Mouse (Mus musculus): ENCODE results near the gene Acrv1.
"Not testable (repeated sequence)": the region's sequence is repeated elsewhere in the genome, so short reads cannot be mapped to it uniquely, and the experiment has no call there.

Gene Acrv1

GRCm38 (mm10) chr9:36692920-36693319 is at the start of gene Acrv1:
TSS of gene Acrv1 (plus strand) at chr9:36693220.
- DNase-seq, result no peak

GRCm38 (mm10) chr9:36643276-36643675 is 49.7 kb upstream of the Acrv1 start, which contains the start of gene A630095E13Rik:
TSS of gene A630095E13Rik (minus strand) at chr9:36643376.
- not testable (repeated sequence) for DNase-seq

- DNase-seq, result no peak
Measured at GRCm38 (mm10) chr9:36681424-36681823, 11.6 kb upstream of the Acrv1 start.

DNA sequence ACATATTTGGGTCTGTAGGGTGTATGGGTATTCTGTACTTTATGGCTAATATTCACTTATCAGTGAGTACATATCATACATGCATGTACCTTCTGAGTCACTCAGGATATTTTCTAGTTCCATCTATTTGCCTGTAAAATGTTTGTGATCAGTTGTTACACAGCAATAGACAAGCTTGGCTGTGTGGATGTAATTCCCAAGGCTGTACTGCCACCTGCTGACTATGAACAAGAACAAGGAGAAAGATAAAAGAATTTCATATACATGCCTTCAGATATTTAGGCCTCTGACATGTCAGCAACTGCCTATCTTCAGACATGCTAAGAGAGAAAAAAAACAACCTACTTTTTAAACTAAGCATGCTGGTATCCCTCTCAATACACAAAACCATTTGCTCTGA is 5.7 kb upstream of the Acrv1 start:
- DNase-seq, result no peak

- no peak for DNase-seq
Measured at GRCm38 (mm10) chr9:36694276-36694675, 1.3 kb downstream of the Acrv1 start.

DNA sequence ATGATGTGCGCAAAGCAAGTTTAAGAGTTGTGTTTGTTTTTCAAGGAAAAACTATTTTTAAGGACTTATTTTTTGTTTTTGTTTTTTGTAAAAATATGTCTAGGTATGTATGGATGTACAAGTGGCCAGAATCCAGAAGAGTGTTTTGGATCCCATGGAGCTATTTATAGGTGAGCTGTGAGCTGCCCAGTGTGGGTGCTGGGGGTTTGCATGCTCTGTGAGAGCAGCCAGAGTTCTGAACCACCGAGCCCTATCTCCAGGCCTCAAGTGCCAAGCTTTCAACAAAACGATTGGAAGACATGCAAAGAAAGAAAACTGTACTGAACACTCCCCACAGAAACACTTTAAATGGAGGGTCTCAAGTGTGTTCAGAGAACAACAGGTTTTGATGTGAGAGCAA is 12.9 kb downstream of the Acrv1 start:
- no peak for DNase-seq

DNA sequence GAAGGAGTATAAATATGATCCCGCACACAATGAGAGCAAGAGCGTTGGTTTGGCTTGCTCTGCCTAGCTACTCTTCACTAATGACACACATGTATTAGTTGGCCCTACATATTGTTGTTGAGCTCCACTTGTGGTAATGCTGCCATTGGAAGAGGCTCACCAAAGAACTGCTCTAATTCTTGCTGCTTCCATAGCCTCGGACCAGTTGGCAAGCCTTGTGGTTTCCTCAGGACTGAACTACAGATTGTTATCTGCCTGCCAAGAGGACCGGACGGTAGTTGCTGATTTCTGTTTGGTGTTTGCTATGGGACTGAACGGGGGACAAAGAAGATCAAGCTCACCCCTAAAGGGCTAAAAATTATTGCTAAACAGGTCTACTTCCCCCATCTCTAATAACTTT is 14.3 kb downstream of the Acrv1 start:
- DNase-seq, result no peak

DNA sequence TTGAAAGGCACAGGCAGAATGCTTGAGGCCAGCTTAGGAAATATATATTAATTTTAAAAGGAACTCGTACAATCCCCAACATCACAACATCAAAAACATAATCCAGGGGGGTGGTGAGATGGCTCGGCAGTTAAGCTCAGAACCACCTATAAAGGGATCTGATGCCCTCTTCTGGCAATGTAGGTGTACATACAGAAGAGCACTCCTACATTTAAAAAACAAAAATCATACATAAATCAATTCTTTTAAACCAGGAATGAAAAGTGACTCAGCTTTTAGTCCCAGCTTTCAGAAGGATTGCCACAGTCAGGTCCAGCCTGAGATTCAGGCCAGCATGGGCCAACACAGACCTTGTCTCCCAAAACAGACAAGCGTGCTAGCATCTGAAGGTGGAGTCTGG is 23.6 kb downstream of the Acrv1 start:
- no peak for DNase-seq

DNA sequence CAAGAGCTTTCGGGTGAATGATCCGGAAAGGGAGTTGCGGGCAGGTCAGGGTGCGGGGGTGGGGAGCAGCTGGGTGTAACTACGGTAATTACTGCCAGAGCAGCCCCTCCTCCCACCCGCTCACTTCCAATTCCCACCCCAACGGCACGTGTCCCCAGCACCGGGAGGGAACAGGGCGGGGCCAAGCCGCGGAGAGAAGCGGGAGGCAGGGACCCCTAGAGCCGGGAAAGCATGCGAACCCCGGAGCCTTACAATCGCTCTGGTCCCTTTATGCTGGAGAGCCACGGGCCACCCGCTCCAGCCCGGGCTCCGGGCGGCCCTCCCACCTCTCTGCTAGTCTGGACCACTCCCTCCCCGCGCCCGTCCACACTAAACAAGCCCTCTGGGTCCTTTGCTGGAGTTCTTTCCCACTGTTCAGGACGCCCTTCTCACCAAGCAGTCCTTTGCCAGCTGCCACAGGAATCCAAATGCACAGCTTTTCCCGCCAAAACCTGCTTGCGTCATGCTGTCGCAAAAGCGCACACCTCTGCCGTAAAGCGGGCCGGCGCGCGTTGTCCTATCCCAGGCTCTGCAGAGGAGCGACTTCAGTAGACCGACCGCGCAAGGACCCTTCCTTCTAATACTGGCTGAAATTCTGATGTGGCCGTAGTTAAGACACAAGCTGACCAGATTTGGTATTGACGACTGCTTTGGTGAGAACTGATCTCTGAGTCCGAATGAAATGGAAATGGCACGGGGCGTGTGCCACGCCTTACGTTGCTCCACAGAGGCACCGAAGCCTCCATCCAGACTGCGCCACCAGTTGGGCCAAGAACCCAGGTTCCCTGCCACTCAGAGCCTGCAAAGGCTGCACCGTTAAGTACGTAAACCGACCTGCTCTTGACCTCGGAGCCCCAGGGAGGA is 33.4 kb downstream of the Acrv1 start:
- DNase-seq, result peak; percentile 91

- DNase-seq, result no peak
Measured at GRCm38 (mm10) chr9:36727034-36727755, 34.2 kb downstream of the Acrv1 start, which contains the start of gene Chek1. TSS of gene Chek1 (minus strand) at chr9:36727065.

Measured in cerebellum, adult 9-11 months (tissue).